Mouse (Mus musculus) retina, embryonic 14.5 days (tissue): ENCODE results near the gene Pate3.
"Not testable (repeated sequence)": the region's sequence is repeated elsewhere in the genome, so short reads cannot be mapped to it uniquely, and the experiment has no call there.

Source experiments
- DNase-seq: peaks from one replicate; pipeline ENCODE4 v3.0.0-alpha.2; 2015; ENCODE audit warnings: low spot score

Gene Pate3

GRCm38 (mm10) chr9:35648102-35648501 lies at the start of gene Pate3:
Pate3 (minus strand) TSS chr9:35648202.
- DNase-seq: no peak

GRCm38 (mm10) chr9:35691924-35692323 lies 43.9 kb upstream of the Pate3 start:
- DNase-seq: no peak

GRCm38 (mm10) chr9:35687013-35687412 lies 39.0 kb upstream of the Pate3 start, which contains the start of gene Pate1:
Pate1 (minus strand) TSS chr9:35687390.
- DNase-seq: no peak

- no peak for DNase-seq
These were observed 25.6 kb upstream of the Pate3 start for GRCm38 (mm10) chr9:35673557-35673956.

- no peak for DNase-seq
These were observed 15.0 kb downstream of the Pate3 start for GRCm38 (mm10) chr9:35632981-35633380.

- not testable (repeated sequence) for DNase-seq
These were observed 31.2 kb downstream of the Pate3 start for GRCm38 (mm10) chr9:35616784-35617183.

- DNase-seq: peak; percentile 16
These were observed 34.0 kb downstream of the Pate3 start for GRCm38 (mm10) chr9:35614005-35614404.

GRCm38 (mm10) chr9:35611841-35612240 lies 36.2 kb downstream of the Pate3 start, which contains the start of gene Pate4:
Pate4 (minus strand) TSS chr9:35611941.
- DNase-seq: no peak

GRCm38 (mm10) chr9:35607647-35608405 lies 40.2 kb downstream of the Pate3 start:
- no peak for DNase-seq
